Mouse (Mus musculus) hindbrain, embryonic 13.5 days (tissue): Measurements from ENCODE around the gene Sod1. TPM values are rescaled to one million over a fixed set of nuclear protein-coding genes. Genes with fewer than 3 reads are reported as not detected.
"Not testable (repeated sequence)": the region's sequence is repeated elsewhere in the genome, so short reads cannot be mapped to it uniquely, and the experiment has no call there.

Source experiments
- ATAC-seq: fragments of 200-750 bp; cut with Nextera tagmentation; 2 replicates; pipeline ENCODE4 v1.8.0; 2017; ENCODE audit warnings: moderate TSS enrichment; ENCODE audit not compliant: low FRiP score
- H3K27ac ChIP-seq: fragments of 300-500 bp; sonication (generic); 2 replicates; pipeline ENCODE4 v1.5.1; 2015; ENCODE audit warnings: inconsistent platforms, mild to moderate bottlenecking, moderate library complexity
- H3K27me3 ChIP-seq: fragments of 300-500 bp; sonication (generic); 2 replicates; pipeline ENCODE4 v1.6.1; 2015; ENCODE audit warnings: mild to moderate bottlenecking, inconsistent platforms
- H3K36me3 ChIP-seq: fragments of 300-500 bp; sonication (generic); 2 replicates; pipeline ENCODE4 v1.6.1; 2015; ENCODE audit warnings: mild to moderate bottlenecking, inconsistent platforms
- H3K4me1 ChIP-seq: fragments of 300-500 bp; sonication (generic); replicated peaks from 2 replicates; pipeline ENCODE4 v1.6.1; 2015; ENCODE audit warnings: inconsistent platforms
- H3K4me2 ChIP-seq: fragments of 300-500 bp; sonication (generic); 2 replicates; pipeline ENCODE4 v1.6.1; 2015; ENCODE audit warnings: inconsistent platforms, mild to moderate bottlenecking, moderate library complexity
- H3K4me3 ChIP-seq: fragments of 300-500 bp; sonication (generic); 2 replicates; pipeline ENCODE4 v1.5.1; 2015; ENCODE audit warnings: mild to moderate bottlenecking, inconsistent platforms
- H3K9ac ChIP-seq: fragments of 300-500 bp; sonication (generic); 2 replicates; pipeline ENCODE4 v1.6.1; 2015; ENCODE audit warnings: mild to moderate bottlenecking, inconsistent platforms
- H3K9me3 ChIP-seq: fragments of 300-500 bp; sonication (generic); 2 replicates; pipeline ENCODE4 v1.6.1; 2016; ENCODE audit warnings: inconsistent platforms
- WGBS: fragments of 180-500 bp; shearing (Covaris S2); methylation state at CpG from one replicate; pipeline ENCODE4 v1.1.7; 2015; 5-methylcytosine and 5-hydroxymethylcytosine counted together
- polyA plus RNA-seq: library from polyadenylated mRNA; unstranded; fragments of >200 nt; fragmentation: Nextera tagmentation; extraction: Ambion mirVana; gene quantifications from 2 replicates; pipeline ENCODE4 v1.2.1, GENCODE M21; 2015

The Sod1 gene
- polyA plus RNA-seq, 1 experiment from 2014 or later = 902 TPM

DNA sequence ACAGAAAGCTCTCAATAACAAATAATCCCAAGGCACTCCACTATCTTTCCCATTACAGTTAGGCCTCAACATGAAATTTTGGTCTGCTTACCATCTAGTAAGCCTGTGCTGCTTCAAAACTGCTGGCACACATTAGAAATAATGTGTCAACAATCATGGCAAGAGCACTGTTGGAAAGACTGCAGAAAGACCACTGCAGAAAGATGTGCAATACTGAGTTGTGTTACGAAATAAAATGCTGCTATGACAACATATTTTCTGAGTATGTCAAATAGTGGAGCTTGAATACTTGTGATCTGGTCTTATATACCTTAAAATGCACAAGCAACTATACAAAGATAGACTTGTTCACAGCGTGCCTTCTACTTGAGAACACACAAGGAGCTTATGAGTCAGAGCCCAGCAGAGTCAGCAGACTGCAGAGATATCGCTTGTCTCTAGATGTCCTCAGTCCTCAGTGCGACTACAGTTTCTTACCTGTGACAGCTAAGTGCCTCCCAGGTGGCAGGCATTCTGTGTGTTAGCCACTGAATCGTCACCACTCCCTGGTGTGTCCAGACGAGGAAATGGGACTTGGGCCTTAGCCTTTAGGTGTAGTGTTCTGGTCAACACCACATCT lies 18.7 kb downstream of the Sod1 start:
- Histone ChIP-seq H3K27me3 (no peaks in the 10 kb centered on the region), H3K4me2 (no peak overlapping the region), H3K27ac (no peak overlapping the region), H3K9me3 (no peaks in the 10 kb centered on the region), H3K9ac (no peak overlapping the region), H3K4me3 (no peak overlapping the region), H3K4me1 (no peaks in the 10 kb centered on the region), H3K36me3 (peaks cover 58% of the 10 kb centered on the region)
- 91% methylated on average over 6 of the region's 6 CpGs for WGBS
- ATAC-seq = no peak

DNA sequence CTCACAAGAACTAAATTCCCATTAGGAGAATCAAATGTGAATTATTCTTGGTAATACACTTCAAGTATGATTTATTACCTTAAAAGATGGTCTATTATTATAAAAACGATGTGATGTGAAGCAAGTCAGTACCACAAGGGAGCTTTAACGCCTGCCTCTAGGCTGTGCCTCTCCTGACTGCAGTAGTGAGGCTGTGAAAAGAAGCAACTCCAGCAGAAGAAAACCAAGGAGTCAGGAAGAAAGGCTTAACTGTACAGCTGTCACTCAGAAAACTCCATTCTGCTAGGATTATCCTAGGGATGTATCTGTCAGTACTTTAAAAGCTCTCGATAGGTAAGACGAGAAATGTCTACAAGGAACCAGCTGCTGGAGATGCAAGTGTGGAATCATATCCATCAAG lies 21.3 kb downstream of the Sod1 start:
- 82% methylated on average over 4 of the region's 4 CpGs for WGBS
- H3K27me3 ChIP-seq = no peaks in the 10 kb centered on the region
- no peak overlapping the region for H3K27ac ChIP-seq
- no peaks in the 10 kb centered on the region for H3K9me3 ChIP-seq
- H3K4me1 ChIP-seq = no peaks in the 10 kb centered on the region
- peaks cover 78% of the 10 kb centered on the region for H3K36me3 ChIP-seq
- ATAC-seq = no peak
- H3K9ac ChIP-seq = no peak overlapping the region
- no peak overlapping the region for H3K4me2 ChIP-seq
- H3K4me3 ChIP-seq = no peak overlapping the region

DNA sequence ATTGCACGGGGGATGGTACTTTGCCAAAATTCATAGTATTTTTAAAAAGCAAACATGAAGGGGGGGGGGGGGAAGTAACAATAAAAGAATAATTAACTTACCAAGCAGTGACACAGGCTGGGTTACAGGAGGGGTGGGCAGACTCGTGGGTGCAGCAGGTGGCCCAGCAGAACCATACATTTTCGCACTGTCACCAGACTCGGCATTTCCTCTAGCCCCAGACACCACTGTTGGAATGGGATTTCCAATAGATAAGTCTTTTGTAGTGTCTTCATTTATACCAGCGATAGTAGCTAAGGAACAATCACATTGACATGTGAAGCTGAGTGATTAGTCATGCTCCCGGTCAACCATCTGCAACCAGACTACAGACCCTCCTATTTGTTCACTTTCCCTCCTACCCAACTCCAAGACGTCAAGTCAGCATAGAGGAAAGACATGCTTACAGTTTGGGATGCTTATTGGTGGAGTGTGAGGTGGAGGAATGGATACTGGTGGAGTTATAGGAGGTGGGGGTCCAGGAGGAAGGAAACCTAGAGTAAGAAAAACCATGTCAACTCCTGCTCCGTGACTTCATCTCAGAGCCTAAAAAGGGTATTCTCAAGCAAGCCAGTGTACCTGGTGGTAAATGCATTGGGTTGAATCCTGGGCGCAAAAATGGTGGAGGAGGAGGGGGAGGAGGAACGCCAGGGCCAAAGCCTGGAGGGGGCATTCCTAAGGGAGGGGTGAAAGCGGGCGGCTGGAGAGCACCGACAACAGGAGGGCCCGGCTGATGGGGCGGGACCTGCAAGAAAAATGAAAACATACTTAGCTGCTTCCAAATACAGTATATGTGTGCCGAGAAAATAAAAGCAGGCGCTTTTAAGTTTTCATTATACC lies 22.1 kb downstream of the Sod1 start:
- Histone ChIP-seq H3K9me3 (no peaks in the 10 kb centered on the region), H3K4me3 (no peak overlapping the region), H3K4me1 (no peaks in the 10 kb centered on the region), H3K36me3 (peaks cover 86% of the 10 kb centered on the region), H3K27ac (no peak overlapping the region), H3K9ac (no peak overlapping the region), H3K4me2 (no peak overlapping the region), H3K27me3 (no peaks in the 10 kb centered on the region)
- ATAC-seq = no peak
- WGBS = 66% methylated on average over 17 of the region's 17 CpGs

DNA sequence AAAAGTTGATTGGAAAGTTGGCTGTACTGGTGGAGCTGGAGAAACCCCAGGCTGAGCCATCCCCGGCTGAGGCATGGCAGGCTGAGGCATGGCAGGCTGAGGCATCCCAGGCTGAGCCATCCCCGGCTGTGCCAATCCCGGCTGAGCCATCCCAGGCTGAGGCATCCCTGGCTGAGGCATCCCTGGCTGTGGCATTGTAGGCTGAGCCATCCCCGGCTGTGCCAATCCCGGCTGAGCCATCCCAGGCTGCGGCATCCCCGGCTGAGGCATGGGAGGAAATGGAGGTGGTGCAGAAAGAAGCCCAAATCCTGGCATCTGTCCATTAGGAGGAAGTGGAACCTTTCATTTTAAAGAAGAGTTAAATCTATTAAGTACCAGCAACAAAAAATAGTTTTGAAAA lies 29.5 kb downstream of the Sod1 start:
- Histone ChIP-seq H3K27ac (no peak overlapping the region), H3K9me3 (no peaks in the 10 kb centered on the region), H3K36me3 (peaks cover 72% of the 10 kb centered on the region), H3K4me2 (no peak overlapping the region), H3K4me3 (no peak overlapping the region), H3K9ac (no peak overlapping the region), H3K4me1 (no peaks in the 10 kb centered on the region), H3K27me3 (no peaks in the 10 kb centered on the region)
- 93% methylated on average over 7 of the region's 7 CpGs for WGBS
- ATAC-seq = no peak

DNA sequence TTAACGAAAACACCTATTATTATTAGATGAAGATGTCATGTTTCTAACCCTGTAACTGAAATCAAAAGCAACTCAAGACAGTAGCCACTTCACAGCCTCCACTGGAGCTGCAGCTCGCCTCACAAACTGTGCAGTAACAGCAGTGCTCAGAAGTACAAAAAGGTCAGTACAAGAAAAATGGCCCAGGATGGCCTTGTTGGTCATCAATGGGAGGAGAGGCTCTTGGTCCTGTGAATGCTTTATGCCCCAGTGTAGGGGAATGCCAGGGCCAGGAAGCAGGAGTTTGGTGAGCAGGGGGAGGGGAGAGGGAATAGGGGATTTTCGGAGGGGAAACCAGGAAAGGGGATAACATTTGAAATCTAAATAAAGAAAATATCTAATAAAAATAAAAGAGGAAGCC lies 30.7 kb downstream of the Sod1 start:
- ATAC-seq, H3K4me1 ChIP-seq, H3K4me3 ChIP-seq, H3K9me3 ChIP-seq, H3K27me3 ChIP-seq, H3K27ac ChIP-seq, H3K4me2 ChIP-seq, H3K9ac ChIP-seq: not testable (repeated sequence)
- whole genome bisulfite sequencing = 93% methylated on average over 3 of the region's 3 CpGs
- H3K36me3 ChIP-seq = peaks cover 66% of the 10 kb centered on the region

DNA sequence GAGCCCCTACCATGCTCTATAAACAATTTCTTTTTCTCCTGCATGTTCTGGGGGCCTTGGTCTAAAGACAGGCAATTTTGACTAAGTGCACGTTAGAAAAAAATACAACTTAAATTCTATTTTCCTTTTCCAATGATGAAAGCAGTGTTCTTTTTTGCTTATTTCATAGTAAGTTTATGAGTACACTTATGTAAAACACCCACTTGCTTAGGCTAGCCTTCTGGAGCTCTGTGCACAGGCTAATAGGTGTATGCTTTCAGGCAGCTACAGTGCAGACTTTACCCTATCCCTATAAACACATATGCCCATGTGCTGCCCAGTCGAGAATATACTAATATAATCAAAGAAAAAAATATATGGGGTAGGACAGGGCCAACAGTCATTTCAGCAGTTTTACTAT lies 32.0 kb downstream of the Sod1 start:
- no peaks in the 10 kb centered on the region for H3K9me3 ChIP-seq
- H3K27ac ChIP-seq = no peak overlapping the region
- no peak overlapping the region for H3K4me3 ChIP-seq
- no peak overlapping the region for H3K9ac ChIP-seq
- peaks cover 67% of the 10 kb centered on the region for H3K36me3 ChIP-seq
- no peak overlapping the region for H3K4me2 ChIP-seq
- H3K27me3 ChIP-seq = no peaks in the 10 kb centered on the region
- 96% methylated on average over 2 of the region's 2 CpGs for WGBS
- no peaks in the 10 kb centered on the region for H3K4me1 ChIP-seq
- no peak for ATAC-seq

DNA sequence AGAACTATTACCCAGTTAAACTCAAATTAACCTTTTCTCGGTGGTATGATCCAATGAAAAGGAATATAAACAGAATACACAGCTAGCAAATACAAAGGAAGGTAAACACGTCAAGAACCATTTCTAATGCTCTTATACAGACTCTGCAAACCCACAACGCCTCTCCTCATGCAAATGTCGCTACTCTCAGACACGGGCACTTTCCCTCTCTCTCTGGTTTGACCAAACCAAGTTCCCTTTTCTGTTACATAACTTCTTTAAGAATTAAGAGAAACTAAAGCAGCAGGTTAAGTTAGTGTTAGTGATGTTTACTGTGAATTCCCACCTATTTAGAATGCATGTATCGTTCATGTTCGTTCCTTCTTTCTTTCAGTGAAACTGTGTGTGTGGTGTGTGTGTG lies 38.4 kb downstream of the Sod1 start:
- no peaks in the 10 kb centered on the region for H3K9me3 ChIP-seq
- H3K4me1 ChIP-seq = 0 out of 2 replicates have a peak, but pooled peaks cover under 1% of the 10 kb centered on the region
- H3K36me3 ChIP-seq = peaks cover 59% of the 10 kb centered on the region
- WGBS = 90% methylated on average over 7 of the region's 7 CpGs
- H3K9ac ChIP-seq = no peak overlapping the region
- no peak overlapping the region for H3K4me3 ChIP-seq
- H3K4me2 ChIP-seq = no peak overlapping the region
- ATAC-seq = no peak
- H3K27ac ChIP-seq = no peak overlapping the region
- no peaks in the 10 kb centered on the region for H3K27me3 ChIP-seq

DNA sequence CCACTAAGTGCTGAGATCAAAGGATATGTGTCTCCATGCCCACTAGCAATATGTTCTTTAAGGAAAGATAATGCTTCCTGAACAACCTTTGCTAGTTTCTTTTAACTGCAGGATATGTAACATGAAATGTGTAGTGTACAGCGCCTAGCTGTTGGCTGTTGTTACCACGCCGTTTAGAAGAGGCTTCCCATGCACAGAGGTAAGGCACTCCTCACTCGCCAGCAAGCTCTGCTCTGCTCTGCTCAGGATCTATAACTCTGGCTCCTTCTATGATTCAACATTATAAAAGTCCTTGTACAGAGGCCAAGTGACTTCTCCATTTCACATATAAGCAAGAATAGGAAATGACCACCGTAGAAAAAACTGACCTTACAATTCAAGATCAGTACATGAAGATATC lies 39.1 kb downstream of the Sod1 start:
- no peaks in the 10 kb centered on the region for H3K27me3 ChIP-seq
- no peak overlapping the region for H3K4me2 ChIP-seq
- H3K9ac ChIP-seq = no peak overlapping the region
- no peak overlapping the region for H3K27ac ChIP-seq
- no peak overlapping the region for H3K4me3 ChIP-seq
- H3K9me3 ChIP-seq = no peaks in the 10 kb centered on the region
- no peak for ATAC-seq
- WGBS = 98% methylated on average over 5 of the region's 5 CpGs
- H3K36me3 ChIP-seq = peaks cover 55% of the 10 kb centered on the region
- 0 out of 2 replicates have a peak, but pooled peaks cover 2% of the 10 kb centered on the region for H3K4me1 ChIP-seq

DNA sequence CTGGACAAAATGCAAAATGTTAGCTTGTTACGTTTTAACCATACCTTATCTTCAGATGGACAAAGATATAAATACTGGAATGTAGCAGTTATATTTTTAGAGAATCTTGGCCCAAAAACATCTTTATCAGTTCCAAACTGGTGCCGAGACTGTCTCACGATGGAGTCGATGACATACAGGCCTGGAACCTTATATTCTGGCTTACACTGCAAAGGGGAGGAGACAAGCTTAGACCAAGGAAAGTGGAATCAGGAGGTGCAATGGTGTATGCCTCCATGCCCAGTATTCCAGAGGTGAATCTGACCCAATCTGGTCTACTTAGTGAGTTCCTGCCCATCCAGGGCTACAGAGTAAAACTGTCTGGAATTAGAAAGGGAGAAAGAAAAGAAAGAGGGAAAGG lies 39.5 kb downstream of the Sod1 start:
- Histone ChIP-seq H3K36me3 (peaks cover 55% of the 10 kb centered on the region), H3K9ac (no peak overlapping the region), H3K27ac (no peak overlapping the region), H3K9me3 (no peaks in the 10 kb centered on the region), H3K4me1 (0 out of 2 replicates have a peak, but pooled peaks cover 2% of the 10 kb centered on the region), H3K4me2 (no peak overlapping the region), H3K27me3 (no peaks in the 10 kb centered on the region), H3K4me3 (no peak overlapping the region)
- whole genome bisulfite sequencing = 95% methylated on average over 4 of the region's 4 CpGs
- ATAC-seq = no peak

DNA sequence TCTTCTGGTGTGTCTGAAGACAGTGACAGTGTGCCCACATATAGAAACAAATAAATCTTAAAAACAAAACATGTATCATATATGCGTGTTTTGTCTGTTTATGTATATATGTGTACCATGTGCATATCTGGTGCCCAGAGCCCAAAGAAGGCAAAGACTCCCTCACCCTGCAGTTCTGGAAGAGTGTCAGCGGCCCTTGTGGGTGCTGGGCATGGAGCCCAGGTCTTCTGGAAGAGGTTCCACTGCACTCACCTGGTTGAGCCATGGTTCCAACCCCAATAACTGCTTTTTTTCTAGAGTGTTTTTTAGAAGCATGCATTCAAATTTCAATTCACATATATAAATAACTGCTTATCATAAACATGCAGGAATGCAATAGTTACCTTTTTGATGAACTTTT lies 41.2 kb downstream of the Sod1 start:
- Histone ChIP-seq H3K4me2 (no peak overlapping the region), H3K27ac (no peak overlapping the region), H3K27me3 (no peaks in the 10 kb centered on the region), H3K9me3 (no peaks in the 10 kb centered on the region), H3K9ac (no peak overlapping the region), H3K4me1 (0 out of 2 replicates have a peak, but pooled peaks cover 2% of the 10 kb centered on the region), H3K36me3 (peaks cover 45% of the 10 kb centered on the region), H3K4me3 (no peak overlapping the region)
- no peak for ATAC-seq
- WGBS = 98% methylated on average over 2 of the region's 2 CpGs

DNA sequence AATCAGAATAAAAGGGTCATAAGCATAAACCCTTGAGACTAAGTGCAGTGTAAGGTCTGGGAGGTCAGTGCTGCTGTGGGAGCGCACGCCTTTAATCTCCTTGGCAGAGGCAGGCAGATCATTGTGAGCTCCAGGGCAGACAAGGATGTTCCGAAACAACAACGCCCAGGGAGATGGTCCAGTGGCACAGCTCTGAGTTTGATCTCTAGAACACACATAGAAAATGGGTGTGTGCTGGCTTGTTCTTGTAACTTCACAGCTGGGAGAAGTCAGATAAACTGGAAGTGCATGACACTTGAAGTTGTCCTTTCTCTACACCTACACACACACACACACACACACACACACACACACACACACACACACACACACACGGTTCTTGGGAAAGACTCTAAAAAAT lies 43.5 kb downstream of the Sod1 start:
- Histone ChIP-seq H3K4me3 (no peak overlapping the region), H3K27me3 (no peaks in the 10 kb centered on the region), H3K4me1 (0 out of 2 replicates have a peak, but pooled peaks cover 2% of the 10 kb centered on the region), H3K27ac (no peak overlapping the region), H3K9me3 (no peaks in the 10 kb centered on the region), H3K9ac (no peak overlapping the region), H3K36me3 (peaks cover 27% of the 10 kb centered on the region), H3K4me2 (no peak overlapping the region)
- 83% methylated on average over 5 of the region's 5 CpGs for WGBS
- no peak for ATAC-seq

DNA sequence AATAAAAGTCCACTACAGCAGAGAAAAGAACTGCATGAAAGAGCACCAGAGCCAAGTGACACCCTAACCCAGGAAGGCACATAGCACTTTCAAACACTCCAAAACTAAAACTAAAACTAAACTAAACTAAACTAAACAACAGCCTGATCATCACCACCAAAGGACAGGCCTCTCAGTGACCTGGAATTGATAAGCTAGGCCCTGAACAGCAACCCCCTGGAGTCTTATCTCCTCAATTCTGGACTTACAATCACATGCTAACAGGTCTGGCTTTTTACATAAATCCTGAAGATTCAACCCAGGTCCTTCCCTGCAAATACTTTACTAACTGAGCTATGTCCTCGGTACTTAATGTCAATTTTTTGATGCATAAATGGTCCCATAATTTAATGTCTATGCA lies 44.6 kb downstream of the Sod1 start:
- no peak for ATAC-seq
- no peaks in the 10 kb centered on the region for H3K27me3 ChIP-seq
- H3K36me3 ChIP-seq = peaks cover 16% of the 10 kb centered on the region
- 88% methylated on average over 1 of the region's 1 CpGs for WGBS
- no peak overlapping the region for H3K4me2 ChIP-seq
- H3K9ac ChIP-seq = no peak overlapping the region
- no peaks in the 10 kb centered on the region for H3K9me3 ChIP-seq
- 0 out of 2 replicates have a peak, but pooled peaks cover 2% of the 10 kb centered on the region for H3K4me1 ChIP-seq
- no peak overlapping the region for H3K27ac ChIP-seq
- H3K4me3 ChIP-seq = no peak overlapping the region

DNA sequence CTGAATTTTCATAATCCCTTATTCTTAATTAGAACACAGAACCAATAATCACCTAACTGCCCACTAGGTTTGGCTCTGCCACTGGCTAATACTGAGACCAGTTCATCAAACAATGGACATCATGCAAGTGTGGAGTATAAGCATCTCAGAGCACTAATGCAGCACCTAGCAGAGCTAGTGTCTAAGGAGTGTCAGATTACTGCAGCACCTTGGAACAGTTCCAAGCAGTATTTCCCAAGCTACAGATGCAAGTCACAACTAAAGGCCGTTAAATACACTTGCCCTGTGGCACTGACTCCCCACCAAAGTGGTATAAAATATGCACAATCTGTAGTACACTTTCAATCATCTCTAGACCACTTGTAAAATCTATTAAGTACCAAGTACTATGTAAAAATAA lies 46.0 kb downstream of the Sod1 start:
- 24% methylated on average over 1 of the region's 1 CpGs for WGBS
- no peak for ATAC-seq
- no peaks in the 10 kb centered on the region for H3K9me3 ChIP-seq

More for the DNA sequence above, 46.0 kb downstream of the Sod1 start:
- Histone ChIP-seq H3K9ac (no peak overlapping the region), H3K4me1 (0 out of 2 replicates have a peak, but pooled peaks cover 2% of the 10 kb centered on the region), H3K27ac (no peak overlapping the region), H3K36me3 (peaks cover 7% of the 10 kb centered on the region), H3K4me2 (no peak overlapping the region), H3K4me3 (no peak overlapping the region), H3K27me3 (no peaks in the 10 kb centered on the region)
